ENCODE assay signal across 17 mouse cellular contexts in genomic region chr1:157014532-157015497, GRCm38 (mm10).
DNase-seq lines count a peak whose midpoint lies in the region; ATAC-seq and TF ChIP-seq lines count a peak whose summit lies in the region.
"Had no signal": no experiment of that assay in that cellular context is flagged by ENCODE, and none has a peak within 500 bp of the region (broad histone marks: within the 10 kb centered on the region; RNA-seq: fewer than 3 reads in every experiment).

No protein-coding gene starts in this region.

- no peaks in the 10 kb centered on the region for H3K36me3 ChIP-seq in heart, adult 2 months (ENCODE audit: control insufficient read depth, insufficient read depth, low read length)
- H3K36me3 ChIP-seq in kidney, embryonic 16.5 days (ENCODE audit: insufficient read depth, low read length), result no peaks in the 10 kb centered on the region
- no peaks in the 10 kb centered on the region for H3K36me3 ChIP-seq in spleen, adult 2 months (ENCODE audit: control insufficient read depth, insufficient read depth, low read length)
- H3K36me3 ChIP-seq in liver, embryonic 16.5 days (ENCODE audit: control insufficient read depth, insufficient read depth), result no peaks in the 10 kb centered on the region
- H3K36me3 ChIP-seq: embryonic facial prominence, embryonic 13.5 days; G1E had no signal

- no peak overlapping the region for H3K27ac ChIP-seq in heart, adult 2 months
- 0 out of 2 replicates have a peak overlapping the region, but pooled peaks have one; percentile 32 for H3K27ac ChIP-seq in kidney, embryonic 16.5 days (ENCODE audit: low read length)
- peak overlapping the region; percentile 84 for H3K27ac ChIP-seq in spleen, adult 2 months (ENCODE audit: insufficient read depth, low read length)
- no peak overlapping the region for H3K27ac ChIP-seq in liver, embryonic 16.5 days (ENCODE audit: low read length)
- H3K27ac ChIP-seq: embryonic facial prominence, embryonic 13.5 days; hindbrain, embryonic 14.5 days had no signal

- TF ChIP-seq CTCF in heart, adult 2 months (IDR thresholded peaks at IDR 0.05), result no peak
- no peak for TF ChIP-seq CTCF in spleen, adult 2 months (IDR thresholded peaks at IDR 0.05; ENCODE audit: extremely low read depth, insufficient read depth, insufficient read length, insufficient replicate concordance)

- intact Hi-C loops in heart, adult 2 months (cut with DNase I), result no loop called here

- H3K9ac ChIP-seq in heart, adult 2 months (ENCODE audit: low read depth, low read length), result no peak overlapping the region
- H3K9ac ChIP-seq in kidney, embryonic 16.5 days (replicated peaks; ENCODE audit: low read length), result no peak overlapping the region
- H3K9ac ChIP-seq in liver, embryonic 16.5 days (ENCODE audit: low read depth, low read length), result no peak overlapping the region
- H3K9ac ChIP-seq: embryonic facial prominence, embryonic 13.5 days; hindbrain, embryonic 14.5 days had no signal

- TF ChIP-seq POLR2A in heart, adult 2 months (IDR thresholded peaks at IDR 0.05; ENCODE audit: insufficient read depth, low read depth, low read length), result no peak
- TF ChIP-seq POLR2A in spleen, adult 2 months (IDR thresholded peaks at IDR 0.05; ENCODE audit: low read depth, low read length), result no peak

- H3K4me3 ChIP-seq in heart, adult 2 months, result no peak overlapping the region
- H3K4me3 ChIP-seq in kidney, embryonic 16.5 days (ENCODE audit: low read length), result no peak overlapping the region
- H3K4me3 ChIP-seq in spleen, adult 2 months (ENCODE audit: extremely low read depth, insufficient read depth, insufficient read length), result no peak overlapping the region
- no peak overlapping the region for H3K4me3 ChIP-seq in liver, embryonic 16.5 days (ENCODE audit: low read depth, low read length)
- H3K4me3 ChIP-seq: embryonic facial prominence, embryonic 13.5 days had no signal

- no peaks in the 10 kb centered on the region for H3K27me3 ChIP-seq in heart, adult 2 months (ENCODE audit: control insufficient read depth, insufficient read depth, low read length)
- H3K27me3 ChIP-seq in kidney, embryonic 16.5 days (ENCODE audit: insufficient read depth, low read length), result no peaks in the 10 kb centered on the region
- no peaks in the 10 kb centered on the region for H3K27me3 ChIP-seq in spleen, adult 2 months (ENCODE audit: control insufficient read depth, insufficient read depth, low read length)
- H3K27me3 ChIP-seq in liver, embryonic 16.5 days (ENCODE audit: control insufficient read depth, insufficient read depth, low read depth, low read length), result no peaks in the 10 kb centered on the region
- H3K27me3 ChIP-seq: embryonic facial prominence, embryonic 13.5 days had no signal

- no peak overlapping the region for H3K4me2 ChIP-seq in kidney, embryonic 16.5 days (replicated peaks; ENCODE audit: low read depth, low read length)
- no peak overlapping the region for H3K4me2 ChIP-seq in liver, embryonic 16.5 days (ENCODE audit: low read depth, low read length)
- H3K4me2 ChIP-seq: embryonic facial prominence, embryonic 13.5 days; hindbrain, embryonic 14.5 days had no signal

- WGBS in heart, adult 2 months, result 65% methylated on average over 17 of the region's 17 CpGs
- 76% methylated on average over 17 of the region's 17 CpGs for WGBS in kidney, embryonic 16.5 days
- 62% methylated on average over 17 of the region's 17 CpGs for WGBS in spleen, adult 2 months
- 73% methylated on average over 17 of the region's 17 CpGs for WGBS in liver, embryonic 16.5 days (ENCODE audit: insufficient replicate concordance)

- ATAC-seq in kidney, embryonic 16.5 days (ENCODE audit: low FRiP score, low TSS enrichment), result no peak
- ATAC-seq in liver, embryonic 16.5 days (ENCODE audit: low read depth), result 0 out of 2 replicates have a peak, but pooled peaks have one; percentile 10

- H3K79me2 ChIP-seq in heart, adult 2 months (replicated peaks; ENCODE audit: control insufficient read depth, insufficient read depth, low read length), result no peaks in the 10 kb centered on the region

- H3K9me3 ChIP-seq in kidney, embryonic 16.5 days (ENCODE audit: low read length), result no peaks in the 10 kb centered on the region
- H3K9me3 ChIP-seq in liver, embryonic 16.5 days (replicated peaks; ENCODE audit: control insufficient read depth, low read length), result no peaks in the 10 kb centered on the region
- H3K9me3 ChIP-seq: embryonic facial prominence, embryonic 13.5 days; G1E had no signal

- peaks cover 4% of the 10 kb centered on the region for H3K4me1 ChIP-seq in heart, adult 2 months (ENCODE audit: control insufficient read depth, insufficient read depth, low read length)
- H3K4me1 ChIP-seq in kidney, embryonic 16.5 days (ENCODE audit: insufficient read depth, low read length), result peaks cover 10% of the 10 kb centered on the region; the same call in 1 of the 2 replicates
- peaks cover 51% of the 10 kb centered on the region for H3K4me1 ChIP-seq in spleen, adult 2 months (ENCODE audit: control insufficient read depth, insufficient read depth, insufficient read length)
- H3K4me1 ChIP-seq in liver, embryonic 16.5 days (ENCODE audit: control insufficient read depth, low read depth, low read length), result peaks cover 8% of the 10 kb centered on the region
- H3K4me1 ChIP-seq: embryonic facial prominence, embryonic 13.5 days had no signal

- no peak for TF ChIP-seq EP300 in heart, adult 2 months (IDR thresholded peaks at IDR 0.05; ENCODE audit: insufficient read depth, low read depth, low read length)

- DNase-seq in heart, adult 11 months, result peak; percentile 91
- DNase-seq in heart, adult 2 months, result no peak
- no peak for DNase-seq in kidney, adult 9 months
- DNase-seq in spleen, adult 2 months (ENCODE audit: low read depth in 1 of 2, low spot score in 2 of 2), result peak in 1 of 2 experiments; percentile 25
- no peak for DNase-seq in spleen, postnatal 4 days (ENCODE audit: low spot score in 2 of 2)
- DNase-seq in frontal cortex, postnatal 36 days (ENCODE audit: low spot score in 2 of 2), result no peak
- DNase-seq: adrenal gland, adult 2 months; B cell, adult 2 months; cerebellum, adult 18-20 months; kidney, adult 2 months; lung, postnatal 10 days; retina, postnatal 1 day had no signal

Comparison
In these comparisons a context has a peak if more than half of its experiments do, and no peak if none do; other contexts are left out.
1. H3K27ac ChIP-seq: peak in kidney, embryonic 16.5 days (single experiment) and spleen, adult 2 months (single experiment); none in heart, adult 2 months (single experiment) and liver, embryonic 16.5 days (single experiment).